Mouse (Mus musculus) frontal cortex, adult (tissue): ENCODE data around the gene Rgs19.
A peak's percentile ranks its signal among the peaks of the same experiment; 100 is the strongest.

Source experiments
- ATAC-seq: cut with Nextera tagmentation; 2 replicates; pipeline ENCODE4 v1.9.2; 2017; ENCODE audit warnings: mild to moderate bottlenecking, moderate library complexity, mixed read lengths; ENCODE audit not compliant: low TSS enrichment

Rgs19 gene

DNA sequence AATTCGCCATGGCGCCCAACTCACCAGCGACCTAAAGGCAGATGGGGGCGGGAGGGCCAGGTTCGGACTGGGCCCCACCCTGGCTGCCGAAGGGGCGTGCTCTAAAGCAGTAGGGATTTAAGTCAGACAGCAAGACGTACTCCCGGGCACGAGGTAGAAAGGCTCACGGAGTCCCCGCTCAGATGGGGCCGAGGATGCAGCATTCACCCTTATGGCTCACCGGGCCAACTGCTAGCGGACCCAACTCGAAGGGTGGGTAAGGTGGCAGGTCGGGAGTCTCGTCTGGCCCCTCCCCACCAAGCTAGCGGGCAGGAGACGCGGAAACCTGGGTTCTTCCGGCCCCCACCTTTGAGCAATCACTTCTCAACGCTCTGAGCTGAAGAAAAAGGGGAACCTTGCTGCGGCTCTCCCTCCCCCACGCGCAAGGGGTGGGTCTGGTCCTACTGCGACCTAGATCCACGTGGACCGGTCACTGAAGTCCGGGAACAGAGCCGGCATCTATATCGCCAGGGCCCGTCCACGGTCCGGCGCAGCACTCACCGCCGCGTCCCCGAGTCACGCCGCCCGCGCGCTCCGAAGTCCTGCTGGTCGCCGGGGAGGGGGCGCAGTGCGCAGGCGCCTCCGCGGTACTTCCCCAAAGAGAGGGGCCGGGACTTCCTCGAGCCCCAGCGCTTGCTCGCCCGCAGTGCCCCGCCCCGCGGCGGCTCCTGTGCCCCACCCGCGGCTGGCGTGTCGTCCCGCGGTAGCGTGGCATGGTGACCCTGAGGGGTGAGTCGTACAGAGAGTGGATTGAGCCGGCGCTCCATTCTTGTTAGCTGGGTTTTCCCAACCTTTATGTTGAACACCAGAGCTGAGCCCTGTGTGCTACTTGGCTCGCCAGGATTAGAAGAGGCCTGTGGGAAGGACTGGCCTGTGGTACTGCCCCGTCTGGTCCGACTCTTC is at the start of gene Rgs19:
TSS of gene Rgs19 (minus strand) at position 639 of the 942 bp plus-strand sequence.
- peak; percentile 53 for ATAC-seq

DNA sequence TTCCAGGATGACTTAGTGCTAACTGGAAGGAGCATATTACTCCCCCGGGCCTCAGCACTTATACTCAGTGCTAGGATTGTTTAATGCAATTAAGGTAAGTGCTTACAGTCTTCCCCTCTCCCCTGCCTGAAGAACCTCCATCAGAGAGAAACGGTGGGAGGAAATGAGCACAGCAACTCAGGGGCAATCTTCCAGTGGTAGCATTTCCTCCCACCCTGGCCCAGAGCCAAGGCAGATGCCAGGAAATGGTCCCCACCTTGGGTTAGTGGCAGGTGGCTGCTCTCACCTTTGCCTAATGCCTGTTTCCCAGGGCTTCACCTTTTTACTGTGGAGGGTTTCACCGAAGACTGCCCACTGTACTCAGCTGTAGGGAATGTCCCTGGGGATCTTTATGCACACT is 36.3 kb upstream of the Rgs19 start:
- ATAC-seq, result no peak

DNA sequence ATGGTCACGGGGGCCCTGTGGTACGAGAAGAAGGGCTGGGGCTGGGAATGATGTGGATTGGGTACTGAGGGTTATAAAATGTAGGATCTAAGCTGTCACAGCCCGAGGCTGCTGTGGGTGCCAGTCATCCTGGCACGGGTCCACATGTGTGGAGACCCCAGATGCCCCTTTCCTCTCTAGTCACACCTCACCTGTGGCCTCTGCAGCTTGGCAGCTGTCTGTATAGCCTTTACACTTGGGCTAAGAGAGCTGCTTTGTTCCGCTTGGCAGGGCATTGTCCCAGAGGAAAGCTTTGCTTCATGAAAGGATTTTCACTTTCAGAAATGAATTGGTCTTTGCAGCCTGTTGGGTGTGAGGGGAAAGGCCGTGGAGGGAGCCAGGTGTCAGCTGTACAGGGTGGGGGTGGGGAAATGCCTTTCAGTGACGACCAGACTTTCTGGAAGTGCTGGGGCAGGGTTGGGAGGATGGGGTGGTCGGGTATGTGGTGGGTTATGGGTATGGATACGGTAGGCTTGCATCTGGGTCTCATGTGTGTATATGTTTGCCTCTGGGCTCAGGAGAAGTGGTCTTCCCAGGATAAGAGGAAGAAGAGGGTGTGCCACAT is 34.0 kb upstream of the Rgs19 start:
- ATAC-seq, result no peak

DNA sequence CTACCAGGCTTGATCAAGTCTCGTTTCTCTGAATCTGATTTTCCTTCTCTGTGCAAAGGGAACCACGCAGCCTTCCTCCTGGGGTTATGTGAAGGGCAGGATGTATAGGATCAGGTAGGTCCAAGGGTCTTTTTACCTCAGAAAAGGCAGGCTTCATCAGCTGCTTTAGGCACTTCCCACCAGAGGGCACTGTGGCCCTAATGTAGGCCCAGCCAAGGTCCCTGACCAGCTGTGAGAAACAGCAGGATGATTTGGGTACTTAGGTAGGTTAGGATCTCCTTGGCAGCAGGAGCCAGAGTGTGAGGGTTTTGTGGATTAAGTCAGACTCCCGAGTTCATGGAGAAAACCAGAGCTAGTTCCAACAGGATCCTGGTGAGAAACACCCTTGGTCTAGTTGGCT is 28.4 kb upstream of the Rgs19 start:
- peak; percentile 62; the same call in 1 of the 2 replicates for ATAC-seq

DNA sequence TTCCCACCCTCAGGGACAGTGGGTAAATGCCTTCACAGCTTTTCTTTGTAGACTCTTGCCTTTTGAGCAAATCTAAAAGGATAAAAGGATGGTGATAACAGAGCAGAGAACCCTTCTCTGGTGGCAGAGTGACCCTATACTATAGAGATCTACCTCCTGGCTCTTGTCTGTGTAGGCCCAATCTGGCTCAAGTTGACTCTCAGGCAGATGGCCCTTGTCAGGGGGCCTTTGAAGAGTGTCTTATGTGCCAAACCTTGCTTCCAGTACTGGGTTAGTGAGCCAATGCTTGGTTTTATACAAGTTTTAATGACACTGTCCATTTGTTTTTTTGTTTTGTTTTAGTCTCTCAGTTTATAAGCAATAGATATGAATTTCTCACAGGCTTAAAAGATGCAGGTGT is 27.4 kb upstream of the Rgs19 start:
- no peak for ATAC-seq

DNA sequence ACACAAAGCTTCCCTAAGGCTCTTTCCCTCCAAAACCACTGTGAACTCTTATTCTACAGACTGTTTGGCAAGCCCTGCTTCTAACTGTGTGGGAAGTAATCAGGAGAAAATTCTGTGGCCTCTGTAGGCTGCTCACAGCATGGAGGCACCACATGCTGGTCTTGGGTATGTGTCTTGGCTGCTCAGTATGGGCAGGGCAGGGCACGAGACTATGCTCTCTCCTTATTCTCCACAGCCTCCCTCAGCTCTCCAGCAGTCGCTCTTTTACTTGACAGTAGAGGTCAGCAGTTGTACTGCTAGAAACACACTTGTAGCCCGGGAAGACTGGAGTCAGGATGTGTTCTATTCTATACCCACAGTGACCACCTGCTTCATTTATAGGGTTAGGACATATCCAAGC is 26.3 kb upstream of the Rgs19 start:
- no peak for ATAC-seq

DNA sequence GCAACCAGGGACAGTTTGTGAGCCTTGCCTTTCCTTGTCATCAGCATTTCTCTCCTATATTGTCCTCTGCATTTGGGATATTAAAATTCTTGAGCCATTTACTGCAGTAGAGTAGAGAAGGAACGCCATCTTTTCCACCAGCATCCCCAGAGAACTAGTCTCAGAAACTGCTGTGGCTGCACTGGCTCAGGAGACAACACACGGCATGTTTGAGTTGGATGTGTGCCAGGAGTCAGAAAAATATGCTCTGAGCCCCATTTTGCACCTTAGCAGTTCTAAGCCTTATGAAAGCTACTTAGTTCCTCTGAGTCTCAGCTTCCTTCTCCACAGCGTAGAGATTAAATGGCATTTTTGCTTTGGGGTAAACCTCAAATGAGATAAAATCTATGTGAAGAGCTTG is 23.2 kb upstream of the Rgs19 start:
- ATAC-seq, result no peak

DNA sequence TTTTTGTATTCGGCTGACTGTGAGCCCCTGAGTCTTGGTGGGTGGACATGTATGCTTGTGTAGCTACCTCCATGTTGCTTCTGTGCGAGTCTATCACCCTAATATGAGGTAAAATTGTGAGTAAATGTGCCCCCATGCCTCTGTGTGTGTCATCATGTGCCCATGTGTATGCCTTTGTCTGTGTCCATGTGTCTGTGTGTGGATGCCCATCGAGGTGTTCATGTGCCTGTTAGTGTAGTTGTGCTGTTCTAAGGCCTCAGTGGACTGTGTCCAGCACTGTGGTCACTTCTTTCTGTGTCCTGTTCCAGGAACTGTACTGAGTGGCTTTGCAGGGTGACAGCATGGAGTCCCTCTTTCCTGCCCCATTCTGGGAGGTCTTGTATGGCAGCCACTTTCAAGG is 21.6 kb upstream of the Rgs19 start:
- ATAC-seq, result peak; percentile 24

DNA sequence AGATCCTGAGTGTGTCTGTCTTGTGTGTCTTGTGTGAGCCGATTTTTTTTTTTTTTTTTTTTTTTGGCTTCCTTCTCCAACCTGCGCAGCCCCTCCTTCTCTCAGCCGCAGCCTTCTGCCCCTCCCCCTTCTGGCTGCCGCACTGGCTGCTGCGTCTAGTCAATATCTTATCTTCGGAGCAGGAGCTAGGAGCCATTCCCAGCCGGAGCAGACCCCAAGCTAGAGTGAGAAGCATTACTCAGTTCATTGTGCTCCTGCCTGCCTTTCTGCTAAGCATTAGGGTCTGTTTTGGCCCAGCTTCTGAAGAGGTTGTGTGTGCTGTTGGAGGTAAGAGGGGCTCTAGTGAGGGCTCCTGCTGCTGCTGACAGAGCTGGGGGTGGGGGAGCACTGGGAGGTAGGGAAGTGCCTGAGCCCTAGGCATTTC is 21.1 kb upstream of the Rgs19 start, which contains the start of gene Oprl1:
TSS of gene Oprl1 (plus strand) at position 114 of the 424 bp plus-strand sequence.
- peak; percentile 55 for ATAC-seq

DNA sequence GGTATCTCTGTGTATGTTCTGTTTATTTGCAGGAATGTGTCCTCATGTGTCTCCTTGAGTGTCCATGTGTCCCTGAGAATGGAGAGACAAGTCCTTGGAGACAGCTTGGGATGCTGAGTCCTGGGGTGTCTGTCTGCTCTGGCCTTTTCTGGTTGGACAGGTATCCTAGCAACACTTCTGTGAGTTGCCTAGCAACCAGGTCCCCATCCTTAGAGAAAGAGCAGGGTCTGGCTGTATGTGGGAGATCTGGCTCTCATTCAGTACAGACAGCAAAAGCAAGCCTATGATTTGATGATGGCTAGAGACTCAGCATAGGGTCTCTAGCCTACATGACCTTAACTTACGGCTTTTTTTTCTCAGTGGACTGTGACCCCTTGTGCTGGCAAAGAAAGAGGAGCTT is 20.0 kb upstream of the Rgs19 start:
- ATAC-seq, result peak; percentile 79

DNA sequence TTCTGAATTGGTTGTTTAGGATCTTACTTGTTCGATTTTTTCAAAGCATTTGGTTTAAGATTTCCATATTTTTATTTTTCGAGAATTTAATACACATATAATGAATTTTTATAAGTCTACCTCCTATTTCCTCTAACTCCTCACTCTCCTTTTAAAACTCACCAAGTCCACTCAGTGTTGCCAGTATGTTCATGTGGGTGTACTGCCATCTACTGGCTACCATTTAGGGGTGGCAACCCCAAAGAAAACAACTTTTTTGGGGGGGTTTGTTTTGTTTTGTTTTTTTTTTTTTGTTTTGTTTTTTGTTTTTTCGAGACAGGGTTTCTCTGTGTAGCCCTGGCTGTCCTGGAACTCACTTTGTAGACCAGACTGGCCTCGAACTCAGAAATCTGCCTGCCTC is 12.9 kb upstream of the Rgs19 start:
- ATAC-seq, result no peak

DNA sequence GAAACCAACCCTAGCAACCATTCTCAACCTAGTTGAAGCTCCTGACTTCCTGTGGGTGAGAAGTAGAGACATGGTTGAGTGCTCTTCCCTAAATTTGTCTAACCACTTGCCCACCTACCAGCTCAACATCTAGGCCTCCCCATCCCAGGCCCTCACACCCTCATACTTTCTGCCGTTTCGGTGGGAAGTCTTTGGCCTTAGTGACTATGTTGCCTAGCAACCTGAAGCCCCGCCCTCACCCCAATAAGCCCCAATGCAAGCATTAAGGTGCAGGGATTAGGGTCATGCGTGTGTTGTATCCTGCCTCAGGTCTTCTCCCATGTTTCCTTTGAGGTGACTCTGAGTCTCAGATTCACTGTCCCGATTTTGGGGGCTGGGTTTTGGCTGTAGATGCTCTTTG is 4.5 kb upstream of the Rgs19 start, which contains the start of gene Lkaaear1:
TSS of gene Lkaaear1 (minus strand) at position 202 of the 400 bp plus-strand sequence.
- no peak for ATAC-seq

DNA sequence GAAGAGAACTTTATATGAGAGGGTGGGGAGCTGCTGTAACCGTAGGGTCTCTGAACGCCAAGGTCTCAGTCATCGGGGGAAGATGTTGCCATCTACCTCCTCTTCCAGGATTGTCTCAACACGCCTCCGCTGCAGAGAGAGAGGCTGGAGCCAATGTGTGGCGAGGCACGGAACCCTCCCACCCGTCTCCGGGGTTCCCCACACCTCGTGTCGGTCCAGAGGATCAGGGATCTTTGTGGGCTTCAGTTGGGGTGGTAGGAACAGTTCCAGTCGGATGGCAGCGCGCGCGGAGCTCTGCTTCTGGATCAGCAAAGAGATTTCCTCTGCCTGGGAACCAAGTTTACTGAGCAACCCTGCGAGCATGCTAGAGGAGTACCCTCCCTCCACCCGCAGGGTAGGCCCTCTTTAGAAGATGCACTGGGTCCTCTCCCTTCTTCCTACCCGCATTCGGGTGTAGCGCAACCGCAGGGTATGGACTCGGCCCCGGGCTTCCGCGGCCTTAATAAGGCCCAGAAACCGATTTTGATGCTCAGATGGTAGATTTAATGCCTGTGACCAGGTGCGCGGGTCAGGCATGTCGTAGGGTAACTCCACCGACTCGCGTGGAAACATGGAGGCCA is 3.1 kb upstream of the Rgs19 start:
- no peak for ATAC-seq

DNA sequence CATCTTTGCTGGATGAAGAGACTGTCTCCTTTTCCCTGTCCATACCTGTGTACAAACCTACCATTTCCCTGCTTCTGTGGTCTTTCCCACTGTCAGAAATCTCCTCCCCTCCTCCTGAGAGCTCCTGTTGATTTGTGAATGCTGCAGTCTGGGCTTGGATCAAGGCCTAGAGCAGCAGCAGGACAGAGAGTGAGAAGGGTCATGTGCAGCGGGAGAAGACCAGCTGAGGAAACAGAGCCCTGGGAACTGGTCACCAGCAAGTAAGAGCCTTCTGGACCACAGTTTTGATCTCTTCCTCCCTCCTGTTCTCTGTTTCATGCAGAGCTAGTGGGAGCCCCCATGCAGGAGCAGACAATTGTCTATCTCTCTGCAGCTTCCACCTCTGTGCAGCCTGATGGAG is 2.0 kb upstream of the Rgs19 start:
- ATAC-seq, result no peak

DNA sequence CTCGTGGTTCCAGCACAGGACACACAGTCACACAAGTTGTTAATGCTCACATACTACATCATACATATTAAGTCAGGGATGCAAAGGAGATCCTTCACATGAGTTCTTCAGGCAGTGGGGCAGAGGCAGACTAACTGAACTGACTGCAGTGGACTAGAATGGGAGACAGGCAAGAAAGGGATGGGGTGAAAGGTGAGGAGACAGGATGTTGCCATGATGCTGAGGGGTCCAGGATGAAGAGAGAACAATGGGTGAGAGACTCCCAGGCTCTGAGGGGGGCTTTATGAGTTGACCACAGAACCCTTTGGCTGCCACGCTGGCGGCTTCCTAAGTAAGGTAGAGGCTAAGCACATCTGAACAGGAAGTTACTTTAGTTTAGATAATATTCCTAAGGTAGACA is 804 bp upstream of the Rgs19 start:
- ATAC-seq, result no peak

DNA sequence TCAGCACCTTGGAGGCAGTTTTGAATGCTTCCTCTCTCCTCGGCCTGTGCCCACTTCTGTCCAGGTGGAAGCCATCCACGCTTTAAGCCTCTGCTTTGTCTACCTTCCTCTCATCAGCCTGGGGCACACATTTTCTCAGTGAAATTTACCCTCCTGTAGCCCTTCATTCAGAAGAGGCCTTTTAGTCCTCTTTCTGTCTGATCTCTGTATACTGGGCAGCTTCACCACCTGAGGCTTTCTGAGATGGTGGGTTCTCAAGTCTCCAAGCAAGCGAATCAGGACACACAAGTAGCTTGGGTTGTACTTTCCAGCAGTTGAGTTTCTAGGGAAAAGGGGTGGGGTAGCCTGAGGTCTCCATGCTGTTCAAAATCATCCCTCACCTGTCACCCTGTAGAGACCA is 1.5 kb downstream of the Rgs19 start:
- no peak for ATAC-seq

DNA sequence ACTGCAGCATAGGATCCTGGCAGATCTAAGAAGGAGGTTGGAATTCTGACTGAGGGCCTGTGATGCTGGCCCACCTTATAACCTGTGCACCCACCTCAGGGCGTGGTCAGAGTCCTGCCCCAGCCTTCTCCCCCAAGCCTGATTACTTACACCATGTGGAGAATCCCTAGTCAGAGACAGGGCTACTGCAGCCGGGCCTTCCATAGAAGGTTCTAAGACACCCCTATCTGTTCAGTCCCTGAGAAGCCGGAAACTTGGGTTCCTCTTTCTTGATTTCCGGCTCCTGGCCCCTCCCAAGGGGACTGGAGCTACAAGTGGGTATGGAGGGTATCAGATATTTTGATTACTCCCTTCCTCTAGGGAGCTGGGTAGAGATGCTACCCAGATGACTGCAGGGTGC is 2.2 kb downstream of the Rgs19 start:
- ATAC-seq, result no peak

DNA sequence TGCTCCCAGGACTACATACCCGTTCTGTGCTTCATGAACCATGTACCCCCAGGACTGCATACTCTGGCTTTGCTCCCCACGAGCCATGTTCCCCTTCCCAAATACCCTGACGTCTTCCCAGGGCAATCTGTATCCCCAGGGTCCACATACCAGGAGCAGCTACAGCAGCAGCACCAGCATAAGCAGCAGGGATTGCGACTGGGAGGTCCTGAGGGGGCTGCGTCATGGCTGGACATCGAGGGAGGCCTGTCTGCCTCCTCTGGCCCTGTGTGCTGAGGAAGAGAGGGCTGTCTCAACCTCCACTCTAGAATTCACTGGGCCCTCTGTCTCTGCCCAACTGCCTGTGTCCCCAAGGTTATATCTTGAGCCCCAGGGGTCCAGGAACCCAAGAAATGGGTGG is 2.7 kb downstream of the Rgs19 start:
- ATAC-seq, result no peak

DNA sequence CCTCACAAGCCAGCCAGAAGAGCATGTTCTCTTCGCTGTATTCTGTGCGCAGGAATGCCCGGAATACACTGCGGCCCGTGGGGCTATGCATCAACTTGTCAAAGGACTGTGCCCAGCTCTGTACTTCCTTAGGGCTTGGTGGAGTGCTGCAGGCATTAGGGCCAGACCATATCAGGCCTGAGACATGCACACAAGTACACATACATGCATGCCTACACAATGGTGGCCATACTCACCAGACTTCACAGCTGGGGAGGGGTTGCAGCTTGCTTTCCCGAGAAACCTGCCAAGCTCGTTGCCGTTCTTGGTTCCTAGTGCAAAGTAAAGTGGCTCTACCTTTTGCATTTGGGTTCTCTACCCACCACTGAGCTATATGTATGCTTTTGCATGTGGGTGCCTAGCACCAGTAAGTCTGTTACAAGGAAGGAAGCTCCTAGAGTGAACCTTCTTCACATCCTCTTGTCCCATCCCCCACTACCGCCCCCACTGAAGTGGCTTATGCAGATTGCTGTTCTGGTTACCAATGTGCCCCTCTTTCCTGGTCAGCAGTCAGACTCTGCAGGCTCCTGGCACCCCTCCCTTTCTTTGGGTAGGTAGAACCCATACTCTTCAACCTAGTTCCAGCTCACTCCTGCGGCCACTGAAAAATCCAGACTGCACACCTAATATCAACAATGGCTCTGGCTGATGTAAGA is 4.2 kb downstream of the Rgs19 start:
- ATAC-seq, result 0 out of 2 replicates have a peak, but pooled peaks have one; percentile 12

DNA sequence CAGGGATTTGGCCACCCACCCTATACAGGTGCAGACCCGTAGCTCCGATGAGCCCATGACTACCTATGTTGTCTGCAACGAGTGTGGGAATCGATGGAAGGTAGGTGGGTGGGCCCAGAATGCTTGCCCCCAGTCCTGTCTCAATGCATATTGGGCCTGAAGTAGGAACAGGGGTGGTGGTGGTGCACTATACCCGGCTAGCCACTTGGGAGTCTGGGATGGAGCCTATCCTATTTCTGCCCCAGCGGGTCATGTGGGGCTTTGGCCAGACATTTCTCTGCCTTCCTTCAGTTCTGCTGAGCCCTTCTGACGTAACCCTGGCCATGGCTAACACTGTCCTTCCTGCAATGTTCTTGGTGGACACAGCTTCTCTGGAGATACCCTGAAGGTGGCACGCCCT is 6.2 kb downstream of the Rgs19 start:
- ATAC-seq, result no peak

DNA sequence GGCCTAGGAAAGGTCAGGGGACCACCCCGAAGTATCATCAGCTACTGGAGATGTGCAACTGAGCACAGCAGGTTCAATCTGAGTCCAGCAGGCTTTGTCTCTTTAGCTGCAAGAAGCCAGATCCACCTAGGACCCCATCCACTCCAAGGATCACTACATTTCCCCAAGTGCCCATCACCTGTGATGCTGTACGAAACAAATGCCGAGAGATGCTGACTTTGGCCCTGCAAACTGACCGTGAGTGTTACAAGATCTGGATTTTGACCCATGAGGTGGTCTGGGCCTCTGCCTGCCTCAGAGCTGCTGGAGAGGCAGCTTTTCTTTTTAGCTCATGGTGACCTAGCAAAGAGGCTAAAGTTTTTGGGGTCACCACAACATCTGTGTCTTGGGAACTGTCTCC is 8.1 kb downstream of the Rgs19 start:
- no peak for ATAC-seq

DNA sequence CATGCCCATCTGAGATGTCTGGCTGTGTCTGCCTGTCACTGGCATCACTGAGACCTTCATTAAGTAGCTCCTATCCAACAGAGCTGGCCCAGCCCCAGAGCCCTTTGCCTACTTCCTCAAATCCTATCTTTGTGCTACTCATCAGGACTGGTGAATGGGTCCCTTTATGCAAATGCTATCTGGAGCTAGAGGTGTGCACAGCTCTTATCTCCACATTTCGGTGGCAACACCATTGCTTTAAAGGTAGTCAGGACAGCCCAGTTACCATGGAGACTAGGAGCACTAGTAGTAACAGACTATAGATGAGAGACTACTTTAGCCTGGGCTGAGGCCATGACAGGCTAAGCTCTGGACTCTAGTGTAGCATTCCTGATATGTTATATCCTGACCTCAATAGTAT is 9.1 kb downstream of the Rgs19 start:
- ATAC-seq, result no peak
